Mouse (Mus musculus): ENCODE results near the gene Siah3. TPM values are rescaled to one million over a fixed set of nuclear protein-coding genes. Genes with fewer than 3 reads are reported as not detected.

The Siah3 gene
- polyA plus RNA-seq, 1 experiment from 2014 or later: 5.5 TPM

DNA sequence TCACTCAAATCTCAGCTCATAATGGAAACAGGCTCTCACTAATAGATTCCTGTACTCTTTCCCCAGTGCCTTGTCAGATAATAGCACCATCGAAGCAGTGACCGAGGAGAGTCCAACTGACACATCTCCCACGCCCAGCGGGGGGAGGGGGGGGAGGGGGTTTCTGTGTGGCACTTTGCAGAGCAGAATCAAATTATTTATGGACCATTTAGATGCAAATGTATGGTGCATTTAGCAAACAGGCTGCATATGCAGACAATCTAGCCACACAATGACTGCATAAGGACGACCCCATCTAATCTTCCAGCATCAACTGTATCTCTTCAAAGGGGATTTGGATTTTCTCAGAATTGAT is 85.2 kb downstream of the Siah3 start:
- no peaks in the 10 kb centered on the region for H3K36me3 ChIP-seq (ENCODE audit: control insufficient read depth, insufficient read depth, low read length)
- 9% methylated on average over 5 of the region's 5 CpGs for WGBS
- H3K4me2 ChIP-seq (ENCODE audit: low read depth, low read length, severe bottlenecking): no peak overlapping the region
- no peaks in the 10 kb centered on the region for H3K27me3 ChIP-seq (ENCODE audit: control insufficient read depth, insufficient read depth, low read length)
- no peak overlapping the region for H3K9ac ChIP-seq (ENCODE audit: low read length)
- H3K4me3 ChIP-seq (ENCODE audit: low read depth, low read length): no peak overlapping the region
- H3K9me3 ChIP-seq (ENCODE audit: control insufficient read depth, low read length): no peaks in the 10 kb centered on the region
- peaks cover 19% of the 10 kb centered on the region for H3K4me1 ChIP-seq (replicated peaks; ENCODE audit: control insufficient read depth, insufficient read depth, low read length)
- peak overlapping the region; percentile 42; the same call in 1 of the 2 replicates for H3K27ac ChIP-seq (ENCODE audit: low read depth, low read length)
- DNase-seq (ENCODE audit: low spot score): peak; percentile 67
- peak; percentile 65 for ATAC-seq (replicated peaks; ENCODE audit: low FRiP score)

DNA sequence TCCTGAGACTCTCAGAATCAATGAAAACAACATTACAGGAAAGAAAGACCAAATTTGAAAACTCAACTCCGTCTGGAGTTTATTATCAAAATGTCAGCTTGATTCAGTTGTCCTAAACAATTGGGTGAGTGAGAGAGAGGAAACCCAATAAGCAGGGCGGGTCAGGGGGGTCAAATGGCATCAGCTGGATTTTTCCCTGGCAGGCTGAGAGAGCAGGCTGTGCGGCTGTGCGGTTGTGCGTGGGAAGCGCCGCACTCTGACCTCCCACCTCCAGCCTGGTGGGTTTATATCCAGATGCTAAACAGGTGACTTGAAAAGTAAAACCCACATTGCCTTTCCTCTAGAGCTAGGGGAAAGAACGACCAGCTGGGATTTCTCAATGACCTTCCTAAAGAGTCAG is 85.9 kb downstream of the Siah3 start:
- H3K4me3 ChIP-seq (ENCODE audit: low read depth, low read length): no peak overlapping the region
- no peak overlapping the region for H3K9ac ChIP-seq (ENCODE audit: low read length)
- WGBS: 26% methylated on average over 8 of the region's 8 CpGs
- no peaks in the 10 kb centered on the region for H3K36me3 ChIP-seq (ENCODE audit: control insufficient read depth, insufficient read depth, low read length)
- H3K27me3 ChIP-seq (ENCODE audit: control insufficient read depth, insufficient read depth, low read length): no peaks in the 10 kb centered on the region
- no peak overlapping the region for H3K27ac ChIP-seq (ENCODE audit: low read depth, low read length)
- H3K4me2 ChIP-seq (ENCODE audit: low read depth, low read length, severe bottlenecking): no peak overlapping the region
- H3K4me1 ChIP-seq (replicated peaks; ENCODE audit: control insufficient read depth, insufficient read depth, low read length): peaks cover 17% of the 10 kb centered on the region
- no peak for ATAC-seq (replicated peaks; ENCODE audit: low FRiP score)
- peak; percentile 61 for DNase-seq (ENCODE audit: low spot score)
- H3K9me3 ChIP-seq (ENCODE audit: control insufficient read depth, low read length): no peaks in the 10 kb centered on the region

- Histone ChIP-seq H3K4me2 (ENCODE audit: low read depth, low read length, severe bottlenecking) (no peak overlapping the region), H3K9me3 (ENCODE audit: control insufficient read depth, low read length) (no peaks in the 10 kb centered on the region), H3K27me3 (ENCODE audit: control insufficient read depth, insufficient read depth, low read length) (no peaks in the 10 kb centered on the region), H3K27ac (ENCODE audit: low read depth, low read length) (no peak overlapping the region), H3K4me3 (ENCODE audit: low read depth, low read length) (no peak overlapping the region), H3K9ac (ENCODE audit: low read length) (no peak overlapping the region), H3K4me1 (replicated peaks; ENCODE audit: control insufficient read depth, insufficient read depth, low read length) (peaks cover 7% of the 10 kb centered on the region; the same call in 1 of the 2 replicates), H3K36me3 (ENCODE audit: control insufficient read depth, insufficient read depth, low read length) (no peaks in the 10 kb centered on the region)
- ATAC-seq (replicated peaks; ENCODE audit: low FRiP score) (no peak), DNase-seq (ENCODE audit: low spot score) (no peak)
- 61% methylated on average over 9 of the region's 9 CpGs for WGBS
Measured at GRCm38 (mm10) chr14:75561577-75562331, 106.0 kb downstream of the Siah3 start.

DNA sequence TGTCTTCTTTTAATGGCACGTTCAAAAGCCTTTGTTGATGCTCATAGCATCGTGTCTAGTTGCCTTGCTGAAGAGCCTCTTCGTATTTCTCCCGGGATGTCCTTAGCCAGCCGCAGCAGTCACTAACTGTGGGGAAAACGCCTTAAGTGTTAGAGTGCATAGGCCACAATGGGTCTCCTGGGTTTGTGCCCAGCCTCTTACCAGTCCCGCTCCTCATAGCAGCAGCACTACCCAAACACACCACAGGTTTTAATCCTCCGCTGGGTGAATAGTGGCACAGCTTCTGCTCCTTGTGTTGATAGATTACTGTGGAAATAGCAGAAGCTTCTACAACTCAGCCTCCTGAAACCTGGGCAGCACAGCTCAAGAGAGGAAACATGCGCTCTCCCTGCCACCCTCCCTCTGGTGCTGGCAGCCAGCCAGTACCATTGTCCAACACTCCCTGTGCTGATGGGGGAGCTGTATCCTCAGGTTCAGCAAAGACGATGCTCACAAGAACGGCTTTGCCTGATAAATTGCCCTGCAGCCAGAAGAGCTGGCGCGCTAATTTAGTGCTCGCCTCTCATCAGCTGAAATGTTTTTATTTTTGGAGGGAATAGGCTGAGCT is 109.9 kb downstream of the Siah3 start:
- Histone ChIP-seq H3K9ac (ENCODE audit: low read length) (no peak overlapping the region), H3K4me2 (ENCODE audit: low read depth, low read length, severe bottlenecking) (no peak overlapping the region), H3K4me3 (ENCODE audit: low read depth, low read length) (no peak overlapping the region), H3K27me3 (ENCODE audit: control insufficient read depth, insufficient read depth, low read length) (no peaks in the 10 kb centered on the region), H3K4me1 (replicated peaks; ENCODE audit: control insufficient read depth, insufficient read depth, low read length) (peaks cover 7% of the 10 kb centered on the region; the same call in 1 of the 2 replicates), H3K9me3 (ENCODE audit: control insufficient read depth, low read length) (no peaks in the 10 kb centered on the region), H3K36me3 (ENCODE audit: control insufficient read depth, insufficient read depth, low read length) (no peaks in the 10 kb centered on the region), H3K27ac (ENCODE audit: low read depth, low read length) (peak overlapping the region; percentile 57)
- WGBS: 46% methylated on average over 14 of the region's 14 CpGs
- ATAC-seq (replicated peaks; ENCODE audit: low FRiP score) (peak; percentile 83), DNase-seq (ENCODE audit: low spot score) (peak; percentile 82)

GRCm38 (mm10) chr14:75566303-75566702 is 110.5 kb downstream of the Siah3 start:
- Histone ChIP-seq H3K9ac (ENCODE audit: low read length) (no peak overlapping the region), H3K27ac (ENCODE audit: low read depth, low read length) (peak overlapping the region; percentile 57; the same call in 1 of the 2 replicates), H3K9me3 (ENCODE audit: control insufficient read depth, low read length) (no peaks in the 10 kb centered on the region), H3K4me2 (ENCODE audit: low read depth, low read length, severe bottlenecking) (no peak overlapping the region), H3K4me1 (replicated peaks; ENCODE audit: control insufficient read depth, insufficient read depth, low read length) (peaks cover 7% of the 10 kb centered on the region; the same call in 1 of the 2 replicates), H3K4me3 (ENCODE audit: low read depth, low read length) (no peak overlapping the region), H3K27me3 (ENCODE audit: control insufficient read depth, insufficient read depth, low read length) (no peaks in the 10 kb centered on the region), H3K36me3 (ENCODE audit: control insufficient read depth, insufficient read depth, low read length) (no peaks in the 10 kb centered on the region)
- peak; percentile 71 for ATAC-seq (replicated peaks; ENCODE audit: low FRiP score)
- DNase-seq (ENCODE audit: low spot score): no peak
- 35% methylated on average over 3 of the region's 3 CpGs for WGBS

GRCm38 (mm10) chr14:75579010-75579409 is 123.2 kb downstream of the Siah3 start:
- Histone ChIP-seq H3K9me3 (ENCODE audit: control insufficient read depth, low read length) (no peaks in the 10 kb centered on the region), H3K4me3 (ENCODE audit: low read depth, low read length) (no peak overlapping the region), H3K4me2 (ENCODE audit: low read depth, low read length, severe bottlenecking) (no peak overlapping the region), H3K27ac (ENCODE audit: low read depth, low read length) (no peak overlapping the region), H3K9ac (ENCODE audit: low read length) (no peak overlapping the region), H3K36me3 (ENCODE audit: control insufficient read depth, insufficient read depth, low read length) (no peaks in the 10 kb centered on the region), H3K4me1 (replicated peaks; ENCODE audit: control insufficient read depth, insufficient read depth, low read length) (no peaks in the 10 kb centered on the region), H3K27me3 (ENCODE audit: control insufficient read depth, insufficient read depth, low read length) (no peaks in the 10 kb centered on the region)
- DNase-seq (ENCODE audit: low spot score) (no peak), ATAC-seq (replicated peaks; ENCODE audit: low FRiP score) (no peak)
- WGBS: 86% methylated on average over 6 of the region's 6 CpGs

Other genes starting within 250 kb of the Siah3 start
- gene Cpb2, start 213.7 kb upstream of the Siah3 start, polyA plus RNA-seq (2014; fragmentation: Nextera tagmentation; extraction: Ambion mirVana): not detected in 2 replicates
- gene Zc3h13, start 171.6 kb upstream of the Siah3 start, polyA plus RNA-seq (2014; fragmentation: Nextera tagmentation; extraction: Ambion mirVana): 35.3 and 40.6 TPM in 2 replicates
- gene Spert, start 137.1 kb downstream of the Siah3 start, polyA plus RNA-seq (2014; fragmentation: Nextera tagmentation; extraction: Ambion mirVana): not detected in 2 replicates
- gene Erich6b, start 186.3 kb downstream of the Siah3 start, polyA plus RNA-seq (2014; fragmentation: Nextera tagmentation; extraction: Ambion mirVana): not detected in 2 replicates